Mouse (Mus musculus): ENCODE measurements at regions not wholly inside any gene's neighbourhood (a gene's known extent, or its start where the extent isn't known, plus 50 kb on each side); places are given as distances from the start of the nearest gene placed in this dataset.
A peak's percentile ranks its signal among the peaks of the same experiment; 100 is the strongest.

DNA sequence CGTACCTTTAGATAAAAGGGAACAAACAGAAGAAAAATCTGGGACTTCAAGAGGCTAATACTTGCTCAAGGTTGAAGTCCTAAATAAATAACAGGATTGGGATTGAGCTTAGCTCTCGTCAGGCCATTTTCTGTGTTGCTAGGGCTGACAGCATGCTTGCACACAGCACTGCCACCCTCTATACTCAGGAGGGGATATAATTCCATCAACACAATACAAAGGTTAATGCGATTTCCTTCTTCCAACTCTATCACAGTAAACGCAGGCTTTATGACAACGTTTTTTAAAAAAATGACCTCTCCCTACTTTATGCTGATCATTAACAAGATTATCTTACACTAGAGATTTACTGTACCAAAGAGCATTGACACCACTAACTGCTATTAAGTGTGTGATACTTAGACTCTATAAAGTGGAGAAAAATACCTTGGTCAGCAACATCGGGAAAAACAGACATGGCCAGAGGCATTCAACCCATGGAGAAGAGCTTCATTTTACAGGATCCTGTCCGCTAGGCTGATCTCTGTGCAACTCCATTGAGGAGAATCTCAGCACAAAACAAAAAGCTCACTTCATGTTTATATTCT lies 305.3 kb upstream of the Pbx1 start:
- no peaks in the 10 kb centered on the region for H3K36me3 ChIP-seq (ENCODE audit: control insufficient read depth, insufficient read depth)
- no peaks in the 10 kb centered on the region for H3K27me3 ChIP-seq (ENCODE audit: control insufficient read depth, insufficient read depth, insufficient read length)
- no peaks in the 10 kb centered on the region for H3K79me2 ChIP-seq (ENCODE audit: control insufficient read depth, insufficient read depth)
- no peak overlapping the region for H3K4me3 ChIP-seq (ENCODE audit: insufficient read depth, poor library complexity, severe bottlenecking)
- H3ac ChIP-seq (ENCODE audit: control insufficient read depth, insufficient read length, low read depth), result no peak overlapping the region
- TF ChIP-seq MYOG (IDR thresholded peaks at IDR 0.05; ENCODE audit: control insufficient read depth, extremely low read depth, insufficient read length) (no peak), FOSL1 (IDR thresholded peaks at IDR 0.05; ENCODE audit: insufficient read depth, low read length, poor library complexity, severe bottlenecking) (no peak), MAX (IDR thresholded peaks at IDR 0.05) (no peak), USF1 (IDR thresholded peaks at IDR 0.05; ENCODE audit: low read depth) (no peak), CTCF (IDR thresholded peaks at IDR 0.05; ENCODE audit: control insufficient read depth, insufficient read depth, insufficient read length) (no peak), CEBPB (IDR thresholded peaks at IDR 0.05; ENCODE audit: low read depth) (no peak), MYOD1 (IDR thresholded peaks at IDR 0.05; ENCODE audit: control insufficient read depth, insufficient read length, low read depth) (no peak)
- H3K79me3 ChIP-seq (ENCODE audit: low read depth), result no peaks in the 10 kb centered on the region

- Histone ChIP-seq H3K36me3 (ENCODE audit: control insufficient read depth, insufficient read depth) (no peaks in the 10 kb centered on the region), H3K4me3 (ENCODE audit: insufficient read depth, poor library complexity, severe bottlenecking) (no peak overlapping the region), H3K79me3 (ENCODE audit: low read depth) (no peaks in the 10 kb centered on the region)
These were observed 301.0 kb upstream of the Pbx1 start for GRCm38 (mm10) chr1:168733066-168733465.

DNA sequence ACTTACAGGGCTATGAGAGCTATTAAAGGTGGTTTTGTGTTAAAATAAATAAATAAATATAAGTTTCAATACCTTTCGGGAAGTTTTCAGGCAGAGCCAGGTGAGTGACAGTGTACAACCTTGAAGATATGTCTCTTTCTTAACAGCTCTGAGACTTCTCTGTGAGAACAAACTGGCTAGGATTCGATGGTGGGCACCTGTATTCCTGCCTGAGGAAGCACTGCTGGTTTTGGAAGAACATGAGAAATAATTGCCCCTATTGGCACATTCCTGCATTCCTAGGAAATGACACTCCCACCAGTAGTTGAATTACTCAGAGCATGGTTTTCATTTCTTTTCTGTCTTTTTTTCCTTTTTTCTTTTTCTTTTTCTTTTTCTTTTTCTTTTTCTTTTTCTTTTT lies 277.8 kb upstream of the Pbx1 start:
- no peak overlapping the region for H3K4me3 ChIP-seq (ENCODE audit: insufficient read depth, poor library complexity, severe bottlenecking)

More at GRCm38 (mm10) chr1:168733066-168733465, 301.0 kb upstream of the Pbx1 start:
- Histone ChIP-seq H3K79me2 (ENCODE audit: control insufficient read depth, insufficient read depth) (no peaks in the 10 kb centered on the region), H3ac (ENCODE audit: control insufficient read depth, insufficient read length, low read depth) (no peak overlapping the region), H3K27me3 (ENCODE audit: control insufficient read depth, insufficient read depth, insufficient read length) (no peaks in the 10 kb centered on the region)
- no peak for TF ChIP-seq MYOD1 (IDR thresholded peaks at IDR 0.05; ENCODE audit: control insufficient read depth, insufficient read length, low read depth)
- TF ChIP-seq CEBPB (IDR thresholded peaks at IDR 0.05; ENCODE audit: low read depth), result no peak
- TF ChIP-seq USF1 (IDR thresholded peaks at IDR 0.05; ENCODE audit: low read depth), result no peak
- no peak for TF ChIP-seq MAX (IDR thresholded peaks at IDR 0.05)
- no peak for TF ChIP-seq CTCF (IDR thresholded peaks at IDR 0.05; ENCODE audit: control insufficient read depth, insufficient read depth, insufficient read length)
- no peak for TF ChIP-seq MYOG (IDR thresholded peaks at IDR 0.05; ENCODE audit: control insufficient read depth, extremely low read depth, insufficient read length)
- no peak for TF ChIP-seq FOSL1 (IDR thresholded peaks at IDR 0.05; ENCODE audit: insufficient read depth, low read length, poor library complexity, severe bottlenecking)

DNA sequence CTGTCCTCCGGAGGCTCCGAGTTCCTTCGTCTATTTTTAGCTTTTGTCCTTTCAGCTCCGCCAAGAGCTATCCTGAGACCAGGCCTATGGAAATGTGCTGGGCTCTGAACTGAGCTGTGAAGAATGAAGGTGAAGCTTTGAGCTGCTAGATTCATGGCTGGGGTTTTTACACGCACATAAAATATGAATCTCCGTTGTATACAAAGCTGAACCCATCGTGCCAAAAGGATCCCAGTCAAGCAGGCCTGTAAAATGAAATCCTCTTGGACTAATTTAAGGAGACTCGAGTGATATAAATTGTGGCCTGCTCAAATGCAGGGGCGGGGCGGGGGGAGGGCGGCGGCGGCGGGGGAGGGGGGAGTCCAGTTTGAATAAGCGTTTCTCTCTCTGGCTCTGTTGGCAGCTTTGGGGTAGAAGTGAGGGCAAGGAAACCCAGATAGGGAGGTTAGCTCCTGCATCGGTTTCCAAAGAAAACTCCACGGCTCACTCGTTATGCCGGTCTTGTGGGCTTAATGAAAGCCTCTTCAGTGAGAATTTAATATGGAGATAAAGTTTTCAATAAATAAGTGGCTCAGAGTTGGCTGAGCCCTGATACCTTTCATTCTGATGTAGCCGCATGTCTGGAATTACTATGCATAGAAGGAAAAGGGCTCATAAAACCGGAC lies 277.1 kb upstream of the Pbx1 start:
- Histone ChIP-seq H3K27me3 (ENCODE audit: control insufficient read depth, insufficient read depth, insufficient read length) (no peaks in the 10 kb centered on the region), H3K79me3 (ENCODE audit: low read depth) (no peaks in the 10 kb centered on the region), H3K36me3 (ENCODE audit: control insufficient read depth, insufficient read depth) (no peaks in the 10 kb centered on the region), H3K79me2 (ENCODE audit: control insufficient read depth, insufficient read depth) (no peaks in the 10 kb centered on the region), H3ac (ENCODE audit: control insufficient read depth, insufficient read length, low read depth) (peak overlapping the region; percentile 4), H3K4me3 (ENCODE audit: insufficient read depth, poor library complexity, severe bottlenecking) (no peak overlapping the region)
- TF ChIP-seq MYOG (IDR thresholded peaks at IDR 0.05; ENCODE audit: control insufficient read depth, extremely low read depth, insufficient read length), result no peak
- no peak for TF ChIP-seq USF1 (IDR thresholded peaks at IDR 0.05; ENCODE audit: low read depth)
- no peak for TF ChIP-seq CTCF (IDR thresholded peaks at IDR 0.05; ENCODE audit: control insufficient read depth, insufficient read depth, insufficient read length)
- TF ChIP-seq MYOD1 (IDR thresholded peaks at IDR 0.05; ENCODE audit: control insufficient read depth, insufficient read length, low read depth), result no peak
- TF ChIP-seq FOSL1 (IDR thresholded peaks at IDR 0.05; ENCODE audit: insufficient read depth, low read length, poor library complexity, severe bottlenecking), result no peak
- no peak for TF ChIP-seq CEBPB (IDR thresholded peaks at IDR 0.05; ENCODE audit: low read depth)
- TF ChIP-seq MAX (IDR thresholded peaks at IDR 0.05), result no peak

More for the DNA sequence above, 277.8 kb upstream of the Pbx1 start:
- Histone ChIP-seq H3ac (ENCODE audit: control insufficient read depth, insufficient read length, low read depth) (no peak overlapping the region), H3K79me3 (ENCODE audit: low read depth) (no peaks in the 10 kb centered on the region), H3K79me2 (ENCODE audit: control insufficient read depth, insufficient read depth) (no peaks in the 10 kb centered on the region), H3K36me3 (ENCODE audit: control insufficient read depth, insufficient read depth) (no peaks in the 10 kb centered on the region), H3K27me3 (ENCODE audit: control insufficient read depth, insufficient read depth, insufficient read length) (no peaks in the 10 kb centered on the region)
- TF ChIP-seq CEBPB (IDR thresholded peaks at IDR 0.05; ENCODE audit: low read depth) (peak; percentile 23), MYOD1 (IDR thresholded peaks at IDR 0.05; ENCODE audit: control insufficient read depth, insufficient read length, low read depth) (no peak)

- no peak overlapping the region for H3ac ChIP-seq (ENCODE audit: control insufficient read depth, insufficient read length, low read depth)
- no peaks in the 10 kb centered on the region for H3K79me3 ChIP-seq (ENCODE audit: low read depth)
- no peaks in the 10 kb centered on the region for H3K79me2 ChIP-seq (ENCODE audit: control insufficient read depth, insufficient read depth)
- TF ChIP-seq MYOG (IDR thresholded peaks at IDR 0.05; ENCODE audit: control insufficient read depth, extremely low read depth, insufficient read length) (no peak), MAX (IDR thresholded peaks at IDR 0.05) (no peak), CTCF (IDR thresholded peaks at IDR 0.05; ENCODE audit: control insufficient read depth, insufficient read depth, insufficient read length) (no peak), FOSL1 (IDR thresholded peaks at IDR 0.05; ENCODE audit: insufficient read depth, low read length, poor library complexity, severe bottlenecking) (no peak), CEBPB (IDR thresholded peaks at IDR 0.05; ENCODE audit: low read depth) (no peak), USF1 (IDR thresholded peaks at IDR 0.05; ENCODE audit: low read depth) (no peak), MYOD1 (IDR thresholded peaks at IDR 0.05; ENCODE audit: control insufficient read depth, insufficient read length, low read depth) (no peak)
- H3K4me3 ChIP-seq (ENCODE audit: insufficient read depth, poor library complexity, severe bottlenecking), result no peak overlapping the region
- no peaks in the 10 kb centered on the region for H3K27me3 ChIP-seq (ENCODE audit: control insufficient read depth, insufficient read depth, insufficient read length)
- no peaks in the 10 kb centered on the region for H3K36me3 ChIP-seq (ENCODE audit: control insufficient read depth, insufficient read depth)
These were observed 276.2 kb upstream of the Pbx1 start for GRCm38 (mm10) chr1:168708161-168708865.
